Mouse (Mus musculus) thymus, adult 2 months (tissue): Measurements from ENCODE around the gene C2cd3.

Experiments
- CTCF ChIP-seq: fragments of 200-500 bp; IDR thresholded peaks from 2 replicates; pipeline ENCODE4 v1.5.1; 2012; ENCODE audit warnings: mild to moderate bottlenecking, control low read depth, low read length, moderate library complexity, borderline replicate concordance; ENCODE audit not compliant: control insufficient read depth, poor library complexity, insufficient read depth; ENCODE audit errors: extremely low read depth
- POLR2A ChIP-seq: fragments of 200-500 bp; IDR thresholded peaks from 2 replicates; pipeline ENCODE4 v1.6.1; 2012; ENCODE audit warnings: mild to moderate bottlenecking, low read length, control low read depth, moderate library complexity; ENCODE audit not compliant: control insufficient read depth, poor library complexity, insufficient read depth; ENCODE audit errors: extremely low read depth

- TF ChIP-seq POLR2A (no peak), CTCF (no peak)
These were observed 44.5 kb upstream of the C2cd3 start for GRCm38 (mm10) chr7:100327514-100327913.
